In genomic region chr5:133156115-133156857, GRCm38 (mm10) we compare ENCODE assay signal across 10 mouse cellular contexts.
DNase-seq lines count a peak whose midpoint lies in the region; ATAC-seq and TF ChIP-seq lines count a peak whose summit lies in the region.
"Had no signal": no experiment of that assay in that cellular context is flagged by ENCODE, and none has a peak within 500 bp of the region (broad histone marks: within the 10 kb centered on the region; RNA-seq: fewer than 3 reads in every experiment).

No protein-coding gene starts in this region.

- no peak overlapping the region for H3K9ac ChIP-seq in forebrain, embryonic 12.5 days
- H3K9ac ChIP-seq in forebrain, embryonic 11.5 days (ENCODE audit: low read length) = no peak overlapping the region
- no peak overlapping the region for H3K9ac ChIP-seq in limb, embryonic 14.5 days (ENCODE audit: low read depth, low read length, severe bottlenecking)

- no peaks in the 10 kb centered on the region for H3K27me3 ChIP-seq in forebrain, embryonic 12.5 days
- H3K27me3 ChIP-seq in forebrain, embryonic 11.5 days (ENCODE audit: control insufficient read depth, insufficient read depth, low read length) = no peaks in the 10 kb centered on the region
- no peaks in the 10 kb centered on the region for H3K27me3 ChIP-seq in limb, embryonic 14.5 days (ENCODE audit: control insufficient read depth, insufficient read depth, low read length)

- peaks cover 5% of the 10 kb centered on the region; the same call in 1 of the 2 replicates for H3K9me3 ChIP-seq in forebrain, embryonic 12.5 days
- no peaks in the 10 kb centered on the region for H3K9me3 ChIP-seq in forebrain, embryonic 11.5 days (ENCODE audit: control insufficient read depth, low read length)
- H3K9me3 ChIP-seq in limb, embryonic 14.5 days (ENCODE audit: control insufficient read depth, low read length) = no peaks in the 10 kb centered on the region

- H3K4me1 ChIP-seq in forebrain, embryonic 12.5 days = peaks cover 13% of the 10 kb centered on the region
- no peaks in the 10 kb centered on the region for H3K4me1 ChIP-seq in forebrain, embryonic 11.5 days (replicated peaks; ENCODE audit: control insufficient read depth, insufficient read depth, low read length)
- H3K4me1 ChIP-seq in limb, embryonic 14.5 days (ENCODE audit: control insufficient read depth, insufficient read depth, low read length) = no peaks in the 10 kb centered on the region

- no peak overlapping the region for H3K4me2 ChIP-seq in forebrain, embryonic 12.5 days
- no peak overlapping the region for H3K4me2 ChIP-seq in forebrain, embryonic 11.5 days (ENCODE audit: low read depth, low read length, severe bottlenecking)
- no peak overlapping the region for H3K4me2 ChIP-seq in limb, embryonic 14.5 days (replicated peaks; ENCODE audit: low read depth, low read length, severe bottlenecking)

- DNase-seq in forebrain, embryonic 11.5 days (ENCODE audit: low spot score) = no peak
- DNase-seq in cerebellum, postnatal 14 days = peak; percentile 34 to 55
- DNase-seq in layer of hippocampus, adult 11-12 months (ENCODE audit: low spot score) = peak; percentile 64
- peak; percentile 70 for DNase-seq in limb, embryonic 14.5 days (ENCODE audit: low spot score)
- DNase-seq in liver = no peak
- DNase-seq in spleen, postnatal 4 days (ENCODE audit: low spot score in 2 of 2) = no peak
- no peak for DNase-seq in testis, postnatal 10 days (ENCODE audit: low spot score)
- DNase-seq: kidney, postnatal 25 days; lung, postnatal 10 days had no signal

- WGBS in forebrain, embryonic 12.5 days = 19% methylated on average over 5 of the region's 5 CpGs
- WGBS in forebrain, embryonic 11.5 days = 47% methylated on average over 5 of the region's 5 CpGs
- 24% methylated on average over 5 of the region's 5 CpGs for WGBS in limb, embryonic 14.5 days

- peak; percentile 57; the same call in 1 of the 2 replicates for ATAC-seq in forebrain, embryonic 12.5 days (ENCODE audit: low FRiP score)
- no peak for ATAC-seq in forebrain, embryonic 11.5 days (replicated peaks; ENCODE audit: low FRiP score)
- no peak for ATAC-seq in limb, embryonic 14.5 days (ENCODE audit: low FRiP score, low read depth)

- H3K36me3 ChIP-seq in forebrain, embryonic 12.5 days (replicated peaks) = no peaks in the 10 kb centered on the region
- no peaks in the 10 kb centered on the region for H3K36me3 ChIP-seq in forebrain, embryonic 11.5 days (ENCODE audit: control insufficient read depth, insufficient read depth, low read length)
- H3K36me3 ChIP-seq in limb, embryonic 14.5 days (ENCODE audit: control insufficient read depth, insufficient read depth, low read length) = no peaks in the 10 kb centered on the region

- TF ChIP-seq POLR2A in limb, embryonic 14.5 days (IDR thresholded peaks at IDR 0.05; ENCODE audit: borderline replicate concordance, extremely low read depth, insufficient read depth, insufficient read length) = no peak

- H3K4me3 ChIP-seq in forebrain, embryonic 12.5 days (replicated peaks) = no peak overlapping the region
- no peak overlapping the region for H3K4me3 ChIP-seq in forebrain, embryonic 11.5 days (ENCODE audit: low read depth, low read length)
- H3K4me3 ChIP-seq in limb, embryonic 14.5 days (replicated peaks; ENCODE audit: low read length) = no peak overlapping the region

- peak overlapping the region; percentile 54 for H3K27ac ChIP-seq in forebrain, embryonic 12.5 days
- H3K27ac ChIP-seq in forebrain, embryonic 11.5 days (ENCODE audit: low read depth, low read length) = no peak overlapping the region
- no peak overlapping the region for H3K27ac ChIP-seq in limb, embryonic 14.5 days (replicated peaks; ENCODE audit: low read depth, low read length)

Comparison
In these comparisons a context has a peak if more than half of its experiments do, and no peak if none do; other contexts are left out.
1. DNase-seq: peak in cerebellum, postnatal 14 days (2 of 2), layer of hippocampus, adult 11-12 months (single experiment) and limb, embryonic 14.5 days (single experiment); none in forebrain, embryonic 11.5 days (single experiment), liver (single experiment), spleen, postnatal 4 days (0 of 2) and testis, postnatal 10 days (single experiment).